Comparison of ENCODE assay signal across 7 mouse cellular contexts in the genomic region with DNA sequence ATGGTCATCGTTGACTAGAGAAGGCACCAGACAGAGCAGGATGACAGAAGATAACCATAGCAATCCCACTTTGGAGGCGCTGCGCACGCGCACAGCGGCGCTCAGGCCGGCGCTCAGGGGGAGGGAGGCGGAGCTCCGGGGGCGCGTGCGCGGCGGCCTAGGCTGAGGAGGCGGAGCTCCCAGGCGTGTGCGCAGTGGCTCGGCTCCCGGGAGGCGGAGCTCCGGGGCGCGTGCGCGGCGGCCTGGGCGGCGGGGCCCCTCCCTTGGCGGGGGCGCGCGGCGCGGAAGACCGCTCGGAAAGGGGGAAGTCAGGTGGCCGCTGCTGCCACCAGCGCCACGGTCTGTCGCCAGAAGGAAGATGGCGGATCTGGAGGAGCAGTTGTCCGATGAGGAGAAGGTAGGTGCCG. TPM values are rescaled to one million over a fixed set of nuclear protein-coding genes. Genes with fewer than 3 reads are reported as not detected.
DNase-seq lines count a peak whose midpoint lies in the region; ATAC-seq and TF ChIP-seq lines count a peak whose summit lies in the region.

No protein-coding gene starts in this region.

- H3K36me3 ChIP-seq in embryonic facial prominence, embryonic 11.5 days (replicated peaks; ENCODE audit: control insufficient read depth, insufficient read depth, low read depth, low read length), result no peaks in the 10 kb centered on the region
- no peaks in the 10 kb centered on the region for H3K36me3 ChIP-seq in kidney, adult 2 months (ENCODE audit: control insufficient read depth, insufficient read depth, low read length)
- H3K36me3 ChIP-seq in limb, embryonic 12.5 days, result no peaks in the 10 kb centered on the region
- no peaks in the 10 kb centered on the region for H3K36me3 ChIP-seq in midbrain, embryonic 15.5 days (replicated peaks)
- H3K36me3 ChIP-seq in spleen, adult 2 months (ENCODE audit: control insufficient read depth, insufficient read depth, low read length), result no peaks in the 10 kb centered on the region

- TF ChIP-seq CTCF in kidney, adult 2 months (conservative IDR thresholded peaks at IDR 0.05; ENCODE audit: insufficient read depth, insufficient read length, low read depth, low read length), result no peak
- no peak for TF ChIP-seq CTCF in spleen, adult 2 months (IDR thresholded peaks at IDR 0.05; ENCODE audit: extremely low read depth, insufficient read depth, insufficient read length, insufficient replicate concordance)

- no peaks in the 10 kb centered on the region for H3K27me3 ChIP-seq in embryonic facial prominence, embryonic 11.5 days (ENCODE audit: control insufficient read depth, insufficient read depth, low read length)
- H3K27me3 ChIP-seq in kidney, adult 2 months (replicated peaks; ENCODE audit: control insufficient read depth, insufficient read depth, low read length), result no peaks in the 10 kb centered on the region
- no peaks in the 10 kb centered on the region for H3K27me3 ChIP-seq in limb, embryonic 12.5 days
- no peaks in the 10 kb centered on the region for H3K27me3 ChIP-seq in midbrain, embryonic 15.5 days (replicated peaks)
- no peaks in the 10 kb centered on the region for H3K27me3 ChIP-seq in spleen, adult 2 months (ENCODE audit: control insufficient read depth, insufficient read depth, low read length)

- peak; percentile 99 for DNase-seq in adrenal gland, postnatal 14 days
- DNase-seq in embryonic facial prominence, embryonic 11.5 days (ENCODE audit: low spot score), result peak; percentile 97
- DNase-seq in heart, adult 18-20 months, result peak; percentile 94 to 97
- peak; percentile 96 for DNase-seq in kidney, adult 2 months
- peak; percentile 89 to 96 for DNase-seq in spleen, adult 2 months (ENCODE audit: low read depth in 1 of 2, low spot score in 2 of 2)

- H3K4me2 ChIP-seq in embryonic facial prominence, embryonic 11.5 days (ENCODE audit: low read depth, low read length), result peak overlapping the region; percentile 43
- H3K4me2 ChIP-seq in limb, embryonic 12.5 days, result peak overlapping the region; percentile 62
- H3K4me2 ChIP-seq in midbrain, embryonic 15.5 days, result peak overlapping the region; percentile 51

- no peaks in the 10 kb centered on the region for H3K4me1 ChIP-seq in embryonic facial prominence, embryonic 11.5 days (ENCODE audit: control insufficient read depth, insufficient read depth, low read length)
- H3K4me1 ChIP-seq in kidney, adult 2 months (ENCODE audit: control insufficient read depth, insufficient read depth, low read length), result peaks cover 6% of the 10 kb centered on the region; the same call in 1 of the 2 replicates
- H3K4me1 ChIP-seq in limb, embryonic 12.5 days (replicated peaks), result peaks cover 12% of the 10 kb centered on the region; the same call in 1 of the 2 replicates
- peaks cover 15% of the 10 kb centered on the region for H3K4me1 ChIP-seq in midbrain, embryonic 15.5 days
- H3K4me1 ChIP-seq in spleen, adult 2 months (ENCODE audit: control insufficient read depth, insufficient read depth, insufficient read length), result peaks cover 16% of the 10 kb centered on the region

- 0% methylated on average over 29 of the region's 45 CpGs for WGBS in embryonic facial prominence, embryonic 11.5 days
- under 1% methylated on average over 43 of the region's 45 CpGs for WGBS in kidney, adult 2 months
- WGBS in limb, embryonic 12.5 days, result under 1% methylated on average over 33 of the region's 45 CpGs
- WGBS in midbrain, embryonic 15.5 days, result under 1% methylated on average over 35 of the region's 45 CpGs
- 0% methylated on average over 32 of the region's 45 CpGs for WGBS in spleen, adult 2 months

- peak; percentile 91 for ATAC-seq in embryonic facial prominence, embryonic 11.5 days (replicated peaks; ENCODE audit: insufficient number of reproducible peaks, low FRiP score, low TSS enrichment, low read depth)
- ATAC-seq in limb, embryonic 12.5 days (ENCODE audit: insufficient number of reproducible peaks, insufficient read depth, low FRiP score, low TSS enrichment, low read depth), result peak; percentile 93
- ATAC-seq in midbrain, embryonic 15.5 days (replicated peaks), result peak; percentile 97

- no peaks in the 10 kb centered on the region for H3K9me3 ChIP-seq in embryonic facial prominence, embryonic 11.5 days (replicated peaks; ENCODE audit: control insufficient read depth, low read length)
- H3K9me3 ChIP-seq in limb, embryonic 12.5 days, result peaks cover 3% of the 10 kb centered on the region; the same call in 1 of the 2 replicates
- no peaks in the 10 kb centered on the region for H3K9me3 ChIP-seq in midbrain, embryonic 15.5 days

- peak; percentile 77 for TF ChIP-seq POLR2A in kidney, adult 2 months (IDR thresholded peaks at IDR 0.05; ENCODE audit: low read depth, low read length)
- peak; percentile 92 for TF ChIP-seq POLR2A in spleen, adult 2 months (IDR thresholded peaks at IDR 0.05; ENCODE audit: low read depth, low read length)

- peak overlapping the region; percentile 95 for H3K9ac ChIP-seq in embryonic facial prominence, embryonic 11.5 days (replicated peaks; ENCODE audit: low read length)
- H3K9ac ChIP-seq in limb, embryonic 12.5 days (replicated peaks), result peak overlapping the region; percentile 91
- H3K9ac ChIP-seq in midbrain, embryonic 15.5 days, result peak overlapping the region; percentile 93

- peak overlapping the region; percentile 92 for H3K27ac ChIP-seq in embryonic facial prominence, embryonic 11.5 days (replicated peaks; ENCODE audit: low read depth, low read length)
- no peak overlapping the region for H3K27ac ChIP-seq in kidney, adult 2 months (ENCODE audit: insufficient read depth, low read depth, low read length)
- peak overlapping the region; percentile 95 for H3K27ac ChIP-seq in limb, embryonic 12.5 days
- peak overlapping the region; percentile 95 for H3K27ac ChIP-seq in midbrain, embryonic 15.5 days
- peak overlapping the region; percentile 83; the same call in 1 of the 2 replicates for H3K27ac ChIP-seq in spleen, adult 2 months (ENCODE audit: insufficient read depth, low read length)

- H3K4me3 ChIP-seq in embryonic facial prominence, embryonic 11.5 days (ENCODE audit: low read depth, low read length), result peak overlapping the region; percentile 90
- peak overlapping the region; percentile 77 for H3K4me3 ChIP-seq in kidney, adult 2 months (ENCODE audit: insufficient read depth, low read depth, low read length)
- peak overlapping the region; percentile 91 for H3K4me3 ChIP-seq in limb, embryonic 12.5 days (replicated peaks)
- peak overlapping the region; percentile 78 for H3K4me3 ChIP-seq in midbrain, embryonic 15.5 days
- peak overlapping the region; percentile 71 for H3K4me3 ChIP-seq in spleen, adult 2 months (ENCODE audit: extremely low read depth, insufficient read depth, insufficient read length)

RNA-seq across cellular contexts. Expression of gene Capza2, which starts 0.7 kb away (rescaled TPM):
- total RNA-seq in adrenal gland, postnatal 14 days (2021), result 134 and 144 TPM in 2 replicates
- polyA plus RNA-seq in embryonic facial prominence, embryonic 11.5 days (2014; fragmentation: Nextera tagmentation; extraction: Ambion mirVana), result 252 and 253 TPM in 2 replicates
- 100 to 1,000 TPM; 135 to 151 TPM for total RNA-seq in heart, adult 18-20 months (2021)
- 13.8 and 24.3 TPM in 2 replicates for polyA plus RNA-seq in kidney, adult 2 months (2012; rRNA removed)
- 186 and 193 TPM in 2 replicates for polyA plus RNA-seq in limb, embryonic 12.5 days (2016; fragmentation: Nextera tagmentation; extraction: Ambion mirVana)
- 218 and 224 TPM in 2 replicates for polyA plus RNA-seq in midbrain, embryonic 15.5 days (2015; fragmentation: Nextera tagmentation; extraction: Ambion mirVana)
- polyA plus RNA-seq in spleen, adult 2 months (2012; rRNA removed), result 6.2 and 7.9 TPM in 2 replicates

RNA-seq across cellular contexts. Expression of gene St7, which starts 56.0 kb away (rescaled TPM):
- 19.8 and 23.4 TPM in 2 replicates for total RNA-seq in adrenal gland, postnatal 14 days (2021)
- 25.5 and 26.6 TPM in 2 replicates for polyA plus RNA-seq in embryonic facial prominence, embryonic 11.5 days (2014; fragmentation: Nextera tagmentation; extraction: Ambion mirVana)
- total RNA-seq in heart, adult 18-20 months (2021), result 10 to 100 TPM; 16.0 to 16.8 TPM
- 14.3 and 17.0 TPM in 2 replicates for polyA plus RNA-seq in kidney, adult 2 months (2012; rRNA removed)
- polyA plus RNA-seq in limb, embryonic 12.5 days (2016; fragmentation: Nextera tagmentation; extraction: Ambion mirVana), result 21.7 and 24.2 TPM in 2 replicates
- 60.8 and 63.4 TPM in 2 replicates for polyA plus RNA-seq in midbrain, embryonic 15.5 days (2015; fragmentation: Nextera tagmentation; extraction: Ambion mirVana)
- polyA plus RNA-seq in spleen, adult 2 months (2012; rRNA removed), result 4.4 and 4.6 TPM in 2 replicates
